In the genomic region with DNA sequence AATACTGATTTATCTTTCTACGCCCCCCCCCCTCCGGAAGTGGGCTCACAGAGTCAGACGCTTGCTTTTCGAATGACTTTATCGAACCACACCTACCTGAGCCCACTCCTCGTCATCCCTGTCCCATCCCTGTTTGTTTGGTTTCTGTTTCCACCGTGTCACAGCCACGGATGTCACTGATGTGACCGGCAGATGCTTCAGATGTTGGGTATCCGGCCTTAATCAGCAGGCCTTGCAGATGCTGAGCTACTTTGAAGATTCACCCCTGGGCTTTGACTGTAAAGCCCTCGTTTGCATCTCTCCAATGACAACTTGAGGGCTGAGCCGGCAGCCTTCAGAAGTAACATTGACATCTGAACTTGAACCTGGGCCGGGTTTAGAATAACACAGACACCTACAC, we compare ENCODE assay signal across 29 mouse cellular contexts. TPM values are rescaled to one million over a fixed set of nuclear protein-coding genes. Genes with fewer than 3 reads are reported as not detected.
DNase-seq lines count a peak whose midpoint lies in the region; ATAC-seq and TF ChIP-seq lines count a peak whose summit lies in the region.
"Had no signal": no experiment of that assay in that cellular context is flagged by ENCODE, and none has a peak within 500 bp of the region (broad histone marks: within the 10 kb centered on the region; RNA-seq: fewer than 3 reads in every experiment).

No protein-coding gene starts in this region.

- H3K27ac ChIP-seq in thymus, adult 2 months (ENCODE audit: control insufficient read depth, insufficient read depth, low read length), result peak overlapping the region; percentile 8; the same call in 1 of the 2 replicates
- H3K27ac ChIP-seq in forebrain, embryonic 14.5 days (ENCODE audit: low read depth, low read length), result no peak overlapping the region
- H3K27ac ChIP-seq: embryonic facial prominence, embryonic 10.5 days; embryonic facial prominence, embryonic 12.5 days; forebrain, embryonic 13.5 days had no signal

- no peaks in the 10 kb centered on the region for H3K36me3 ChIP-seq in thymus, adult 2 months (ENCODE audit: control insufficient read depth, insufficient read depth, low read length)
- H3K36me3 ChIP-seq in forebrain, embryonic 14.5 days (ENCODE audit: control insufficient read depth, insufficient read depth, low read length), result no peaks in the 10 kb centered on the region
- H3K36me3 ChIP-seq: embryonic facial prominence, embryonic 10.5 days; embryonic facial prominence, embryonic 12.5 days; G1E had no signal

- no peaks in the 10 kb centered on the region for H3K9me3 ChIP-seq in forebrain, embryonic 14.5 days (replicated peaks; ENCODE audit: control insufficient read depth, low read length)
- H3K9me3 ChIP-seq: embryonic facial prominence, embryonic 10.5 days; embryonic facial prominence, embryonic 12.5 days; forebrain, embryonic 13.5 days; G1E had no signal

- no peak overlapping the region for H3K4me3 ChIP-seq in thymus, adult 2 months (ENCODE audit: control insufficient read depth, insufficient read depth, low read length)
- no peak overlapping the region for H3K4me3 ChIP-seq in forebrain, embryonic 14.5 days (ENCODE audit: low read depth, low read length)
- H3K4me3 ChIP-seq: embryonic facial prominence, embryonic 10.5 days; embryonic facial prominence, embryonic 12.5 days; forebrain, embryonic 13.5 days had no signal

- no peak for TF ChIP-seq POLR2A in thymus, adult 2 months (IDR thresholded peaks at IDR 0.05; ENCODE audit: control insufficient read depth, extremely low read depth, insufficient read depth, low read length, poor library complexity)

- no peaks in the 10 kb centered on the region for H3K27me3 ChIP-seq in thymus, adult 2 months (ENCODE audit: control insufficient read depth, insufficient read depth, low read length)
- no peaks in the 10 kb centered on the region for H3K27me3 ChIP-seq in forebrain, embryonic 14.5 days (replicated peaks; ENCODE audit: control insufficient read depth, insufficient read depth, low read length)
- H3K27me3 ChIP-seq: embryonic facial prominence, embryonic 12.5 days; forebrain, embryonic 13.5 days; Patski had no signal

- 76% methylated on average over 13 of the region's 13 CpGs for WGBS in thymus, adult 2 months
- 86% methylated on average over 13 of the region's 13 CpGs for WGBS in forebrain, embryonic 14.5 days

- H3K4me2 ChIP-seq in forebrain, embryonic 14.5 days (ENCODE audit: low read length), result no peak overlapping the region
- H3K4me2 ChIP-seq: embryonic facial prominence, embryonic 12.5 days; forebrain, embryonic 13.5 days had no signal

- TF ChIP-seq CTCF in thymus, adult 2 months (IDR thresholded peaks at IDR 0.05; ENCODE audit: borderline replicate concordance, control insufficient read depth, extremely low read depth, insufficient read depth, low read length, poor library complexity), result no peak

- DNase-seq in thymus, adult 2 months, result no peak
- DNase-seq in thymus, postnatal 4 days, result no peak
- peak; percentile 12 for DNase-seq in CD4-positive, CD25-positive, alpha-beta regulatory T cell, adult 2 months (ENCODE audit: low read depth, low spot score)
- peak; percentile 27 for DNase-seq in induced T-regulatory cell, adult 2 months (ENCODE audit: low read depth)
- peak; percentile 57 for DNase-seq in naive thymus-derived CD4-positive, alpha-beta T cell, adult 2 months (ENCODE audit: low read depth)
- no peak for DNase-seq in heart, postnatal 4 days
- DNase-seq in forebrain, embryonic 14.5 days (ENCODE audit: low spot score), result no peak
- DNase-seq in spleen, postnatal 14 days (ENCODE audit: low spot score in 2 of 2), result no peak
- DNase-seq: adrenal gland, adult 8-10 months; adrenal gland, postnatal 14 days; adrenal gland, postnatal 36 days; cerebellum, adult 11-12 months; cerebellum, adult 2 months; cerebellum, adult 9-10 months; cerebellum, postnatal 10 days; cerebellum, postnatal 25 days had no signal

- no peak for ATAC-seq in forebrain, embryonic 14.5 days
- ATAC-seq: activated CD4-positive, CD25-positive, alpha-beta regulatory T cell, adult 4 months; forebrain, embryonic 13.5 days; forebrain, embryonic 16.5 days; Patski had no signal

- peaks cover 40% of the 10 kb centered on the region for H3K4me1 ChIP-seq in thymus, adult 2 months (replicated peaks; ENCODE audit: control insufficient read depth, insufficient read depth, low read length)
- H3K4me1 ChIP-seq in forebrain, embryonic 14.5 days (ENCODE audit: control insufficient read depth, insufficient read depth, low read length), result no peaks in the 10 kb centered on the region
- H3K4me1 ChIP-seq: forebrain, embryonic 13.5 days had no signal

- no peak overlapping the region for H3K9ac ChIP-seq in forebrain, embryonic 14.5 days (ENCODE audit: low read length)
- H3K9ac ChIP-seq: embryonic facial prominence, embryonic 12.5 days; forebrain, embryonic 13.5 days had no signal

RNA-seq across cellular contexts. Expression of a gene that starts 2.6 kb away (rescaled TPM):
- polyA plus RNA-seq in thymus, adult 2 months (2012; rRNA removed), result 21.0 and 23.5 TPM in 2 replicates
- total RNA-seq in heart, postnatal 4 days (2021), result under 1 TPM; 0.63 to 0.74 TPM
- polyA plus RNA-seq in forebrain, embryonic 14.5 days (2014; fragmentation: Nextera tagmentation; extraction: Ambion mirVana), result not detected in 2 replicates
- total RNA-seq: CH12.LX, G1E had no signal
- polyA plus RNA-seq: embryonic facial prominence, embryonic 12.5 days had no signal

RNA-seq across cellular contexts. Expression of a gene that starts 33.8 kb away (rescaled TPM):
- polyA plus RNA-seq in thymus, adult 2 months (2012; rRNA removed), result 2.6 and 3.7 TPM in 2 replicates
- under 1 TPM; 0.19 to 0.38 TPM for total RNA-seq in heart, postnatal 4 days (2021)
- polyA plus RNA-seq in forebrain, embryonic 14.5 days (2014; fragmentation: Nextera tagmentation; extraction: Ambion mirVana), result not detected in 2 replicates
- total RNA-seq: adrenal gland, adult 18-20 months; adrenal gland, adult 8-10 months; adrenal gland, postnatal 14 days; adrenal gland, postnatal 36 days had no signal
- polyA plus RNA-seq: cerebellum, adult 2 months; cortical plate, adult 2 months; forebrain, embryonic 11.5 days; forebrain, embryonic 13.5 days; forebrain, embryonic 16.5 days; Patski had no signal

RNA-seq across cellular contexts. Expression of a gene that starts 34.2 kb away (rescaled TPM):
- 0.90 and 1.0 TPM in 2 replicates for polyA plus RNA-seq in thymus, adult 2 months (2012; rRNA removed)
- not detected for total RNA-seq in heart, postnatal 4 days (2021)
- not detected in 2 replicates for polyA plus RNA-seq in forebrain, embryonic 14.5 days (2014; fragmentation: Nextera tagmentation; extraction: Ambion mirVana)
- total RNA-seq: adrenal gland, adult 18-20 months; adrenal gland, adult 8-10 months; adrenal gland, postnatal 14 days; adrenal gland, postnatal 36 days; CH12.LX; G1E had no signal
- polyA plus RNA-seq: activated CD4-positive, CD25-positive, alpha-beta regulatory T cell, adult 4 months; C2C12; cerebellum, adult 2 months; embryonic facial prominence, embryonic 10.5 days; embryonic facial prominence, embryonic 12.5 days; embryonic facial prominence, embryonic 14.5 days; forebrain, embryonic 13.5 days; forebrain, embryonic 16.5 days; G1E; Patski had no signal

Comparison
In these comparisons a context has a peak if more than half of its experiments do, and no peak if none do; other contexts are left out.
1. DNase-seq: peak in CD4-positive, CD25-positive, alpha-beta regulatory T cell, adult 2 months (single experiment), induced T-regulatory cell, adult 2 months (single experiment) and naive thymus-derived CD4-positive, alpha-beta T cell, adult 2 months (single experiment); none in thymus, adult 2 months (single experiment), thymus, postnatal 4 days (single experiment), heart, postnatal 4 days (single experiment), forebrain, embryonic 14.5 days (single experiment) and spleen, postnatal 14 days (0 of 2).
2. RNA of a gene that starts 2.6 kb away (polyA plus RNA-seq): 21.0 to 23.5 TPM in thymus, adult 2 months; not detected in forebrain, embryonic 14.5 days; every median in the first group is over 10 times any median in the second.